Mouse (Mus musculus) testis, adult 2 months (tissue): Measurements from ENCODE around the gene Ccnjl.

ENCODE experiments used
- CTCF ChIP-seq: fragments of 200-500 bp; IDR thresholded peaks from 2 replicates; pipeline ENCODE4 v1.5.1; 2012; ENCODE audit warnings: low read depth, mild to moderate bottlenecking, inconsistent platforms, low read length, moderate library complexity; ENCODE audit not compliant: control insufficient read depth, insufficient read depth, insufficient replicate concordance
- POLR2A ChIP-seq: fragments of 200-500 bp; IDR thresholded peaks from 2 replicates; pipeline ENCODE4 v1.6.1; 2012; ENCODE audit warnings: low read depth, mild to moderate bottlenecking, inconsistent platforms, low read length, moderate library complexity; ENCODE audit not compliant: control insufficient read depth

GRCm38 (mm10) chr11:43481672-43482522 is 46.7 kb upstream of the Ccnjl start:
- TF ChIP-seq POLR2A (no peak), CTCF (no peak)
